16 mouse cellular contexts compared by ENCODE assay signal in the genomic region with DNA sequence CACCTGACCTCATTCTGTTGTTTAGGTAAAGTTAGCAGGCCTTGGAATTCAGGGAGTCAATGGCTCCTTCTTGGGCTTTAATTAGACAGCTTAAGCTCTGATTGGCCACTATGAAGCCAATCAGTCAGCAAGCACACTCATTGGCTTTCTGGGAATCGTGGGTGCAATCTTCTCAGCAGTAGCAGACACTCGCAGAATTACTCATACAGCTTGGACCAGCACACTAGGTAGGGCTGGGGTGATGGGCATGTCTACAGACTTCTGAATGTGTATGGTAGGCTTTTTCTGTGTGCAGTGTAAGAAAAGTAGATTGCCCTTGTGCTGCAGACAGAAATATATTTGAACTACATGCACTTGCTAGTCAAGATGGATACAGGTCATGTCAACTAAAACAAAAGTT.
"Had no signal": no experiment of that assay in that cellular context is flagged by ENCODE, and none has a peak within 500 bp of the region (broad histone marks: within the 10 kb centered on the region; RNA-seq: fewer than 3 reads in every experiment).

No protein-coding gene starts in this region.

- H3K27me3 ChIP-seq: neural tube, embryonic 12.5 days; neural tube, embryonic 15.5 days; stomach, embryonic 15.5 days had no signal

- H3K4me3 ChIP-seq: neural tube, embryonic 12.5 days; neural tube, embryonic 13.5 days; neural tube, embryonic 15.5 days; stomach, embryonic 15.5 days had no signal

- H3K27ac ChIP-seq: neural tube, embryonic 12.5 days; neural tube, embryonic 13.5 days; neural tube, embryonic 15.5 days; stomach, embryonic 15.5 days; stomach, postnatal 0 days had no signal

- H3K4me1 ChIP-seq: neural tube, embryonic 12.5 days; neural tube, embryonic 15.5 days; stomach, embryonic 15.5 days had no signal

- DNase-seq: right cerebral cortex, adult 18-20 months; right cerebral cortex, postnatal 14 days; right cerebral cortex, postnatal 25 days; right cerebral cortex, postnatal 4 days; spleen, adult 18-20 months; thymus, adult 18-20 months; thymus, adult 2 months; thymus, postnatal 14 days; thymus, postnatal 25 days; thymus, postnatal 36 days; thymus, postnatal 4 days had no signal

- H3K36me3 ChIP-seq: neural tube, embryonic 12.5 days; neural tube, embryonic 13.5 days; neural tube, embryonic 15.5 days; stomach, embryonic 15.5 days had no signal

- H3K4me2 ChIP-seq: neural tube, embryonic 12.5 days; neural tube, embryonic 13.5 days; neural tube, embryonic 15.5 days; stomach, embryonic 15.5 days had no signal

- H3K9me3 ChIP-seq: neural tube, embryonic 12.5 days; neural tube, embryonic 13.5 days; neural tube, embryonic 15.5 days; stomach, embryonic 15.5 days had no signal

- H3K9ac ChIP-seq: neural tube, embryonic 12.5 days; neural tube, embryonic 13.5 days; neural tube, embryonic 15.5 days; stomach, embryonic 15.5 days had no signal
